Mouse (Mus musculus) layer of hippocampus, postnatal 25 days (tissue): ENCODE measurements at regions not wholly inside any gene's neighbourhood (a gene's known extent, or its start where the extent isn't known, plus 50 kb on each side); places are given as distances from the start of the nearest gene placed in this dataset.

Experiments used
- DNase-seq, 2 experiments: peaks; one replicate each; pipeline ENCODE4 v3.0.0; 2022; ENCODE audit warnings: mixed read lengths in 2 of 2, low spot score in 1 of 2; ENCODE audit errors: extremely low spot score in 1 of 2

- no peak for DNase-seq
These were observed 148.9 kb downstream of the Bcl11a start for GRCm38 (mm10) chr11:24226755-24227154.

GRCm38 (mm10) chr11:24233376-24233775 is 155.5 kb downstream of the Bcl11a start:
- DNase-seq, result no peak

GRCm38 (mm10) chr11:24233821-24234220 is 156.0 kb downstream of the Bcl11a start:
- DNase-seq, result no peak

GRCm38 (mm10) chr11:24234422-24234821 is 156.6 kb downstream of the Bcl11a start:
- no peak for DNase-seq

- no peak for DNase-seq
These were observed 157.5 kb downstream of the Bcl11a start for GRCm38 (mm10) chr11:24235326-24235725.

- DNase-seq, result no peak
These were observed 161.8 kb downstream of the Bcl11a start for GRCm38 (mm10) chr11:24239631-24240030.

- DNase-seq, result no peak
These were observed 164.2 kb downstream of the Bcl11a start for GRCm38 (mm10) chr11:24242096-24242495.

- no peak for DNase-seq
These were observed 165.0 kb downstream of the Bcl11a start for GRCm38 (mm10) chr11:24242888-24243287.

- DNase-seq, result no peak
These were observed 167.5 kb downstream of the Bcl11a start for GRCm38 (mm10) chr11:24245390-24245789.

GRCm38 (mm10) chr11:24246314-24246713 is 168.5 kb downstream of the Bcl11a start:
- DNase-seq, result no peak

- no peak for DNase-seq
These were observed 169.4 kb downstream of the Bcl11a start for GRCm38 (mm10) chr11:24247285-24247684.

- DNase-seq, result no peak
These were observed 173.7 kb downstream of the Bcl11a start for GRCm38 (mm10) chr11:24251516-24251915.

- no peak for DNase-seq
These were observed 177.6 kb downstream of the Bcl11a start for GRCm38 (mm10) chr11:24255201-24256060.

- DNase-seq, result no peak
These were observed 179.9 kb downstream of the Bcl11a start for GRCm38 (mm10) chr11:24257741-24258140.

- DNase-seq, result no peak
These were observed 180.5 kb downstream of the Bcl11a start for GRCm38 (mm10) chr11:24258340-24258739.

GRCm38 (mm10) chr11:24259668-24260067 is 181.8 kb downstream of the Bcl11a start:
- no peak for DNase-seq

- no peak for DNase-seq
These were observed 191.2 kb downstream of the Bcl11a start for GRCm38 (mm10) chr11:24269046-24269445.

- no peak for DNase-seq
These were observed 203.8 kb downstream of the Bcl11a start for GRCm38 (mm10) chr11:24281628-24282027.

GRCm38 (mm10) chr11:24282556-24282955 is 204.7 kb downstream of the Bcl11a start:
- DNase-seq, result no peak

GRCm38 (mm10) chr11:24286129-24287108 is 208.6 kb downstream of the Bcl11a start:
- no peak for DNase-seq

GRCm38 (mm10) chr11:24293209-24293608 is 215.4 kb downstream of the Bcl11a start:
- DNase-seq, result no peak
